Mouse (Mus musculus) kidney, postnatal 0 days (tissue): ENCODE measurements at regions not wholly inside any gene's neighbourhood (a gene's known extent, or its start where the extent isn't known, plus 50 kb on each side); places are given as distances from the start of the nearest gene placed in this dataset.

Experiments
- ATAC-seq: fragments of 200-750 bp; cut with Nextera tagmentation; replicated peaks from 2 replicates; pipeline ENCODE4 v1.8.0; 2017; ENCODE audit warnings: low read depth, moderate number of reproducible peaks, moderate TSS enrichment, moderate library complexity; ENCODE audit not compliant: low FRiP score
- DNase-seq: peaks from one replicate; pipeline ENCODE4 v3.0.0-alpha.2; 2016; ENCODE audit warnings: low spot score
- H3K27ac ChIP-seq: fragments of 300-500 bp; sonication (generic); 2 replicates; pipeline ENCODE4 v1.5.1; 2014; ENCODE audit warnings: mild to moderate bottlenecking
- H3K27me3 ChIP-seq: fragments of 300-500 bp; sonication (generic); 2 replicates; pipeline ENCODE4 v1.6.1; 2014; ENCODE audit warnings: low read length, mixed read lengths; ENCODE audit not compliant: insufficient read depth
- H3K36me3 ChIP-seq: fragments of 300-500 bp; sonication (generic); 2 replicates; pipeline ENCODE4 v1.6.1; 2014; ENCODE audit warnings: low read length, mixed read lengths; ENCODE audit not compliant: insufficient read depth
- H3K4me1 ChIP-seq: fragments of 300-500 bp; sonication (generic); replicated peaks from 2 replicates; pipeline ENCODE4 v1.6.1; 2014; ENCODE audit warnings: antibody characterized with exemption, low read length, mixed read lengths; ENCODE audit not compliant: insufficient read depth
- H3K4me2 ChIP-seq: fragments of 300-500 bp; sonication (generic); 2 replicates; pipeline ENCODE4 v1.6.1; 2014; ENCODE audit warnings: mild to moderate bottlenecking, low read length, moderate library complexity, mixed read lengths
- H3K4me3 ChIP-seq: fragments of 300-500 bp; sonication (generic); replicated peaks from 2 replicates; pipeline ENCODE4 v1.5.1; 2014; ENCODE audit warnings: low read depth, low read length
- H3K9ac ChIP-seq: fragments of 300-500 bp; sonication (generic); 2 replicates; pipeline ENCODE4 v1.6.1; 2014; ENCODE audit warnings: low read depth, low read length
- H3K9me3 ChIP-seq: fragments of 300-500 bp; sonication (generic); replicated peaks from 2 replicates; pipeline ENCODE4 v1.6.1; 2016; ENCODE audit warnings: low read length, inconsistent platforms, mixed read lengths
- CTCF ChIP-seq: IDR thresholded peaks from 2 replicates; pipeline ENCODE4 v1.5.1; 2016; ENCODE audit warnings: antibody characterized with exemption, low read depth, mild to moderate bottlenecking, moderate library complexity
- WGBS: fragments of 180-500 bp; shearing (Covaris S2); extraction: QIAGEN DNeasy Blood & Tissue Kit; methylation state at CpG from one replicate; pipeline ENCODE4 v1.1.7; 2014; 5-methylcytosine and 5-hydroxymethylcytosine counted together

DNA sequence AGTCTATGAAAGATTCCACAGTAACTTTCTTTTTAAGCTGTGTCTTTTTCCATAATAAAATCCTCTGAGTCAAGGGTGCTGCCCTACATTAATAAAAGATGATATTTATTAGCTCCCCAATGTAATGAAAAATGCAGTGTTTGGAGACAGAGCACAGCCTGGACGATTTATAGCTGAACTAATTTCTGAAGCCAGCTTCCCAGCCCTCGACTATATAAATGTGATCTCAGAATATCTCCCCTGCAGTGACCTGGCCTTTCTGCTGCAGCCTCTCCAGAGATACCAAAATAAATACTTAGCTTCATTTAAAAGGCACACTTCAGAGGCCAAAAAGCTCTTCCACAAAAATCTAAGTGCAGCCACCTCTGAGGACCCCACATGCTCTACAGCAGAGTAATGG lies 534.7 kb downstream of the Zfp619 start:
- Histone ChIP-seq H3K4me1 (no peaks in the 10 kb centered on the region), H3K27me3 (no peaks in the 10 kb centered on the region), H3K4me3 (no peak overlapping the region), H3K9ac (no peak overlapping the region), H3K36me3 (no peaks in the 10 kb centered on the region), H3K4me2 (no peak overlapping the region), H3K27ac (no peak overlapping the region), H3K9me3 (no peaks in the 10 kb centered on the region)
- DNase-seq: peak; percentile 76
- WGBS: 21% methylated on average over 2 of the region's 2 CpGs
- no peak for TF ChIP-seq CTCF
- no peak for ATAC-seq

GRCm38 (mm10) chr7:40058836-40059235 lies 541.3 kb downstream of the Zfp619 start:
- peak; percentile 9 for DNase-seq
- no peak overlapping the region for H3K27ac ChIP-seq
- WGBS: 18% methylated on average over 4 of the region's 4 CpGs

DNA sequence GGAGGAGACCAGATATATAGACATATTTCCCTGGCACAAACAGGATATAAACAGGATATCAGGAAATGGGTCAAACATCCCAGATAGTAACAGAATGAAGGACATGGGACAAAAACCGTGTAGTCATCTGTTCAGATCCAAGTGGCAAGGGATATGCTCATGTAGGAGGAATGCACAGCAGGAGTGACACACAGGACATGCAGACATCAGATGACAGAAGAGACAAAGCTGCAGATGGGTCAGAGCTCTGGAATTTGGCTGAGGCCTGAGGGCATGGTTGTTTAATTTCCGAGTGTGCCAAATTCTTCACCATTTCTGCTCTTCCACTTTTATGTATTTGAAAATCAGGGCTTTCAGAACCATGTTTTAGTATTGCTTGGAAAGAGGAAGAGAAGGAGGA lies 547.1 kb downstream of the Zfp619 start:
- H3K4me2 ChIP-seq: no peak overlapping the region
- no peaks in the 10 kb centered on the region for H3K27me3 ChIP-seq
- 48% methylated on average over 2 of the region's 2 CpGs for WGBS
- H3K9me3 ChIP-seq: no peaks in the 10 kb centered on the region
- H3K4me3 ChIP-seq: no peak overlapping the region
- no peak overlapping the region for H3K9ac ChIP-seq
- no peak for TF ChIP-seq CTCF
- DNase-seq (no peak), ATAC-seq (no peak)
- no peaks in the 10 kb centered on the region for H3K4me1 ChIP-seq
- H3K36me3 ChIP-seq: no peaks in the 10 kb centered on the region
- H3K27ac ChIP-seq: no peak overlapping the region

More at GRCm38 (mm10) chr7:40058836-40059235, 541.3 kb downstream of the Zfp619 start:
- Histone ChIP-seq H3K9me3 (no peaks in the 10 kb centered on the region), H3K27me3 (no peaks in the 10 kb centered on the region), H3K4me1 (no peaks in the 10 kb centered on the region), H3K4me2 (no peak overlapping the region), H3K4me3 (no peak overlapping the region), H3K36me3 (no peaks in the 10 kb centered on the region), H3K9ac (no peak overlapping the region)
- TF ChIP-seq CTCF: no peak
- no peak for ATAC-seq

- 54% methylated on average over 6 of the region's 6 CpGs for WGBS
- H3K27ac ChIP-seq: no peak overlapping the region
- H3K36me3 ChIP-seq: no peaks in the 10 kb centered on the region
- TF ChIP-seq CTCF: no peak
- H3K9ac ChIP-seq: no peak overlapping the region
- no peak for ATAC-seq
- H3K4me1 ChIP-seq: no peaks in the 10 kb centered on the region
- no peak for DNase-seq
- H3K9me3 ChIP-seq: no peaks in the 10 kb centered on the region
- H3K4me3 ChIP-seq: no peak overlapping the region
- no peak overlapping the region for H3K4me2 ChIP-seq
- no peaks in the 10 kb centered on the region for H3K27me3 ChIP-seq
These were observed 548.0 kb downstream of the Zfp619 start for GRCm38 (mm10) chr7:40065526-40065925.

GRCm38 (mm10) chr7:40067378-40067777 lies 549.8 kb downstream of the Zfp619 start:
- ATAC-seq: no peak
- no peak overlapping the region for H3K4me3 ChIP-seq
- WGBS: 41% methylated on average over 1 of the region's 1 CpGs

GRCm38 (mm10) chr7:40071313-40071712 lies 553.7 kb downstream of the Zfp619 start:
- Histone ChIP-seq H3K4me3 (no peak overlapping the region), H3K4me1 (no peaks in the 10 kb centered on the region), H3K9ac (no peak overlapping the region), H3K9me3 (no peaks in the 10 kb centered on the region), H3K27me3 (no peaks in the 10 kb centered on the region), H3K4me2 (no peak overlapping the region), H3K36me3 (no peaks in the 10 kb centered on the region), H3K27ac (no peak overlapping the region)
- WGBS: 73% methylated on average over 2 of the region's 2 CpGs
- TF ChIP-seq CTCF: no peak
- ATAC-seq: no peak
- DNase-seq: no peak

More at GRCm38 (mm10) chr7:40067378-40067777, 549.8 kb downstream of the Zfp619 start:
- TF ChIP-seq CTCF: no peak
- Histone ChIP-seq H3K9me3 (no peaks in the 10 kb centered on the region), H3K27me3 (no peaks in the 10 kb centered on the region), H3K4me2 (no peak overlapping the region), H3K4me1 (no peaks in the 10 kb centered on the region), H3K36me3 (no peaks in the 10 kb centered on the region), H3K9ac (no peak overlapping the region), H3K27ac (no peak overlapping the region)
- DNase-seq: no peak

GRCm38 (mm10) chr7:40072478-40072877 lies 554.9 kb downstream of the Zfp619 start:
- H3K36me3 ChIP-seq: no peaks in the 10 kb centered on the region
- no peak overlapping the region for H3K27ac ChIP-seq
- no peak overlapping the region for H3K4me3 ChIP-seq
- no peaks in the 10 kb centered on the region for H3K4me1 ChIP-seq
- ATAC-seq (no peak), DNase-seq (peak; percentile 48)
- H3K9ac ChIP-seq: no peak overlapping the region
- WGBS: 46% methylated on average over 1 of the region's 1 CpGs
- H3K9me3 ChIP-seq: no peaks in the 10 kb centered on the region
- TF ChIP-seq CTCF: peak; percentile 68
- H3K27me3 ChIP-seq: no peaks in the 10 kb centered on the region
- H3K4me2 ChIP-seq: no peak overlapping the region
